In genomic region chr8:66209553-66209952, GRCm38 (mm10) we compare ENCODE assay signal across 27 mouse cellular contexts.
"Had no signal": no experiment of that assay in that cellular context is flagged by ENCODE, and none has a peak within 500 bp of the region (broad histone marks: within the 10 kb centered on the region; RNA-seq: fewer than 3 reads in every experiment).

No protein-coding gene starts in this region.

- H3K36me3 ChIP-seq: embryonic facial prominence, embryonic 10.5 days; embryonic facial prominence, embryonic 12.5 days; embryonic facial prominence, embryonic 13.5 days; embryonic facial prominence, embryonic 15.5 days; forebrain, embryonic 10.5 days; forebrain, embryonic 15.5 days; heart, embryonic 10.5 days had no signal

- H3K4me3 ChIP-seq: embryonic facial prominence, embryonic 10.5 days; embryonic facial prominence, embryonic 12.5 days; embryonic facial prominence, embryonic 13.5 days; embryonic facial prominence, embryonic 15.5 days; erythroblast, embryonic 14.5 days; forebrain, embryonic 10.5 days; forebrain, embryonic 13.5 days; forebrain, embryonic 15.5 days; gastrocnemius, adult 2 months; heart, adult 2 months; heart, embryonic 10.5 days had no signal

- H3K27me3 ChIP-seq: embryonic facial prominence, embryonic 12.5 days; embryonic facial prominence, embryonic 13.5 days; embryonic facial prominence, embryonic 15.5 days; forebrain, embryonic 13.5 days; forebrain, embryonic 15.5 days had no signal

- H3K9me3 ChIP-seq: embryonic facial prominence, embryonic 10.5 days; embryonic facial prominence, embryonic 12.5 days; embryonic facial prominence, embryonic 13.5 days; embryonic facial prominence, embryonic 15.5 days; forebrain, embryonic 10.5 days; forebrain, embryonic 13.5 days; forebrain, embryonic 15.5 days; heart, embryonic 10.5 days had no signal

- H3K9ac ChIP-seq: embryonic facial prominence, embryonic 12.5 days; embryonic facial prominence, embryonic 13.5 days; embryonic facial prominence, embryonic 15.5 days; forebrain, embryonic 13.5 days; forebrain, embryonic 15.5 days had no signal

- H3K27ac ChIP-seq: embryonic facial prominence, embryonic 10.5 days; embryonic facial prominence, embryonic 12.5 days; embryonic facial prominence, embryonic 13.5 days; embryonic facial prominence, embryonic 15.5 days; forebrain, embryonic 10.5 days; forebrain, embryonic 13.5 days; forebrain, embryonic 15.5 days; gastrocnemius, adult 2 months; heart, adult 2 months; heart, embryonic 10.5 days had no signal

- ATAC-seq: forebrain, embryonic 13.5 days; forebrain, embryonic 14.5 days; forebrain, embryonic 15.5 days; forebrain, embryonic 16.5 days had no signal

- DNase-seq: cerebellum, adult 9-10 months; cerebellum, adult 9-11 months; cerebellum, postnatal 10 days; cerebellum, postnatal 14 days; cerebellum, postnatal 25 days; cerebellum, postnatal 36 days; embryo, embryonic 11 days; gastrocnemius, adult 2 months; gastrocnemius, postnatal 10 days; gastrocnemius, postnatal 14 days; gastrocnemius, postnatal 25 days; gastrocnemius, postnatal 36 days; heart, adult 11 months; heart, adult 18-20 months; heart, adult 2 months had no signal

- H3K4me2 ChIP-seq: embryonic facial prominence, embryonic 12.5 days; embryonic facial prominence, embryonic 13.5 days; embryonic facial prominence, embryonic 15.5 days; forebrain, embryonic 13.5 days; forebrain, embryonic 15.5 days; heart, embryonic 11.5 days had no signal

- H3K4me1 ChIP-seq: embryonic facial prominence, embryonic 10.5 days; embryonic facial prominence, embryonic 12.5 days; embryonic facial prominence, embryonic 13.5 days; embryonic facial prominence, embryonic 15.5 days; forebrain, embryonic 10.5 days; forebrain, embryonic 13.5 days; forebrain, embryonic 15.5 days; heart, embryonic 10.5 days had no signal
